Mouse (Mus musculus) C2C12 (cell line): ENCODE data around the gene Rtl10.

Experiments used
- CEBPB ChIP-seq: IDR thresholded peaks from one replicate; pipeline ENCODE4 v1.6.1; 2011; ENCODE audit warnings: low read depth, mild to moderate bottlenecking, control low read depth, moderate library complexity
- CTCF ChIP-seq: IDR thresholded peaks from one replicate; pipeline ENCODE4 v1.5.1; 2011; ENCODE audit not compliant: control insufficient read depth, insufficient read depth, insufficient read length
- FOSL1 ChIP-seq: IDR thresholded peaks from one replicate; pipeline ENCODE4 v1.8.0; 2011; ENCODE audit warnings: mild to moderate bottlenecking, low read length; ENCODE audit not compliant: poor library complexity, insufficient read depth, severe bottlenecking
- MAX ChIP-seq: IDR thresholded peaks from one replicate; pipeline ENCODE4 v1.6.1; 2011; ENCODE audit warnings: mild to moderate bottlenecking, control low read depth
- MYOD1 ChIP-seq: IDR thresholded peaks from one replicate; pipeline ENCODE4 v1.6.1; 2011; ENCODE audit warnings: low read depth; ENCODE audit not compliant: control insufficient read depth, insufficient read length
- MYOG ChIP-seq: IDR thresholded peaks from one replicate; pipeline ENCODE4 v1.6.1; 2011; ENCODE audit not compliant: control insufficient read depth, insufficient read length; ENCODE audit errors: extremely low read depth
- USF1 ChIP-seq: IDR thresholded peaks from one replicate; pipeline ENCODE4 v1.6.1; 2011; ENCODE audit warnings: low read depth, mild to moderate bottlenecking, control low read depth, moderate library complexity

- TF ChIP-seq CTCF (no peak), USF1 (no peak), MAX (no peak), MYOD1 (no peak), MYOG (no peak), FOSL1 (no peak), CEBPB (no peak)
Observed at GRCm38 (mm10) chr16:18470829-18471228, 27.9 kb upstream of the Rtl10 start.
